Mouse (Mus musculus) liver, embryonic 15.5 days (tissue): ENCODE results near the gene Ctnnbip1. TPM values are rescaled to one million over a fixed set of nuclear protein-coding genes. Genes with fewer than 3 reads are reported as not detected.

ENCODE experiments used
- ATAC-seq: fragments of 200-750 bp; cut with Nextera tagmentation; 2 replicates; pipeline ENCODE4 v1.8.0; 2017; ENCODE audit warnings: moderate number of reproducible peaks, mild to moderate bottlenecking, moderate library complexity; ENCODE audit not compliant: insufficient read depth
- H3K27ac ChIP-seq: fragments of 300-500 bp; sonication (generic); replicated peaks from 2 replicates; pipeline ENCODE4 v1.5.1; 2015; ENCODE audit warnings: mild to moderate bottlenecking, inconsistent platforms
- H3K27me3 ChIP-seq: fragments of 300-500 bp; sonication (generic); 2 replicates; pipeline ENCODE4 v1.6.1; 2015; ENCODE audit warnings: mild to moderate bottlenecking, inconsistent platforms
- H3K36me3 ChIP-seq: fragments of 300-500 bp; sonication (generic); replicated peaks from 2 replicates; pipeline ENCODE4 v1.6.1; 2015; ENCODE audit warnings: moderate library complexity, mild to moderate bottlenecking, inconsistent platforms
- H3K4me1 ChIP-seq: fragments of 300-500 bp; sonication (generic); replicated peaks from 2 replicates; pipeline ENCODE4 v1.6.1; 2015; ENCODE audit warnings: inconsistent platforms
- H3K4me2 ChIP-seq: fragments of 300-500 bp; sonication (generic); 2 replicates; pipeline ENCODE4 v1.6.1; 2015; ENCODE audit warnings: moderate library complexity, mild to moderate bottlenecking, inconsistent platforms
- H3K4me3 ChIP-seq: fragments of 300-500 bp; sonication (generic); replicated peaks from 2 replicates; pipeline ENCODE4 v1.5.1; 2015; ENCODE audit warnings: mild to moderate bottlenecking, inconsistent platforms
- H3K9ac ChIP-seq: fragments of 300-500 bp; sonication (generic); 2 replicates; pipeline ENCODE4 v1.6.1; 2015; ENCODE audit warnings: moderate library complexity, mild to moderate bottlenecking, inconsistent platforms
- H3K9me3 ChIP-seq: fragments of 300-500 bp; sonication (generic); replicated peaks from 2 replicates; pipeline ENCODE4 v1.6.1; 2016; ENCODE audit warnings: inconsistent platforms
- WGBS: fragments of 180-500 bp; shearing (Covaris S2); methylation state at CpG from one replicate; pipeline ENCODE4 v1.1.7; 2015; ENCODE audit warnings: mixed read lengths; ENCODE audit not compliant: insufficient replicate concordance; 5-methylcytosine and 5-hydroxymethylcytosine counted together
- polyA plus RNA-seq: library from polyadenylated mRNA; unstranded; fragments of >200 nt; fragmentation: Nextera tagmentation; extraction: Ambion mirVana; gene quantifications from 2 replicates; pipeline ENCODE4 v1.2.1, GENCODE M21; 2015

Ctnnbip1 gene
- polyA plus RNA-seq, 1 experiment from 2014 or later, result 6.9 TPM

- Histone ChIP-seq H3K4me3 (no peak overlapping the region), H3K4me2 (no peak overlapping the region), H3K9me3 (no peaks in the 10 kb centered on the region), H3K27ac (no peak overlapping the region), H3K9ac (no peak overlapping the region), H3K27me3 (no peaks in the 10 kb centered on the region), H3K4me1 (no peaks in the 10 kb centered on the region), H3K36me3 (peaks cover 55% of the 10 kb centered on the region)
- no peak for ATAC-seq
- 77% methylated on average over 2 of the region's 2 CpGs for WGBS
Observed at GRCm38 (mm10) chr4:149496612-149497011, 21.4 kb upstream of the Ctnnbip1 start.

GRCm38 (mm10) chr4:149498901-149499300 is 19.1 kb upstream of the Ctnnbip1 start:
- no peaks in the 10 kb centered on the region for H3K27me3 ChIP-seq
- ATAC-seq, result no peak
- no peak overlapping the region for H3K4me2 ChIP-seq
- no peak overlapping the region for H3K4me3 ChIP-seq
- no peak overlapping the region for H3K9ac ChIP-seq
- WGBS, result 67% methylated on average over 8 of the region's 8 CpGs
- no peaks in the 10 kb centered on the region for H3K4me1 ChIP-seq
- H3K9me3 ChIP-seq, result no peaks in the 10 kb centered on the region
- H3K27ac ChIP-seq, result no peak overlapping the region
- peaks cover 44% of the 10 kb centered on the region for H3K36me3 ChIP-seq

DNA sequence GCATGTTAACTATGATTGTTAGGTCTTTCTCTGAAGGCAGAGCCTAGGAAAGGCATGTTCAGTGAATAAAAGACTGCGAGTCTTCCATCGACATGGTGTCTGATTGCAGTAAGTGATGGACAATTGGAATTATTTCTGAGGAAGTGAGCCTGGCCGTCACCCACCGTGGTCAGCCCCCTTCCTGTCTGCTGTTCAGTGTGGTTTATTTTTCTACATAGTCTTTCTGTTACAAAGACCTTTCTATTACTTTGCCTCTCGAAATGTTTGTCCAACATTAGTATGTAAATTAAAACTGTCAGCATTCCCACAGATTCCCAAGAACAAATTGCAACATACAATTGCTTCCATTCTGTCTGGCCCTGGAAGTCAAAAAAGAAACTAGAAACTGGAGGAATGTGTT is 18.2 kb upstream of the Ctnnbip1 start:
- Histone ChIP-seq H3K27ac (no peak overlapping the region), H3K9ac (no peak overlapping the region), H3K36me3 (peaks cover 35% of the 10 kb centered on the region), H3K4me2 (no peak overlapping the region), H3K9me3 (no peaks in the 10 kb centered on the region), H3K27me3 (no peaks in the 10 kb centered on the region), H3K4me1 (no peaks in the 10 kb centered on the region), H3K4me3 (no peak overlapping the region)
- ATAC-seq, result no peak
- 37% methylated on average over 5 of the region's 5 CpGs for WGBS

DNA sequence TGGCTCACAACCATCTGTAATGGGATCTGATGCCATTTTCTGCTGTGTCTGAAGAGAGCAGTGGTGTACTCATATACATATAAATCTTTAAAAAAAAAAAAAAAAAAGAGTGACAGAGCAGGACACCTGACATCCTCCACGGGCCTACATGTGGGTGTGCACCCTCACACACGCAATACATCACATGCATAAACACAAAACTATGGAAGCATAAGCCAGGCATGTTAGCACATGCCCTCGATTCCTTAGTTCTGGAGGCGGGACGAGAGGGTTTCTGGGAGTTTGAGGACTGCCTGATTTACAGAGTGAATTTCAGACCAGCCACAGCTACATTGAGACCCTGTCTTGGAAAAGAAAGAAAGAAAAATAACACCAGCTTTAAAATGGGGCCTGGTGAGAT is 13.7 kb upstream of the Ctnnbip1 start:
- no peak overlapping the region for H3K9ac ChIP-seq
- H3K4me1 ChIP-seq, result no peaks in the 10 kb centered on the region
- H3K36me3 ChIP-seq, result 0 out of 2 replicates have a peak, but pooled peaks cover 9% of the 10 kb centered on the region
- no peak overlapping the region for H3K4me2 ChIP-seq
- 65% methylated on average over 5 of the region's 5 CpGs for WGBS
- no peak overlapping the region for H3K4me3 ChIP-seq
- ATAC-seq, result no peak
- H3K27ac ChIP-seq, result no peak overlapping the region; the same call in 1 of the 2 replicates
- H3K9me3 ChIP-seq, result no peaks in the 10 kb centered on the region
- no peaks in the 10 kb centered on the region for H3K27me3 ChIP-seq

DNA sequence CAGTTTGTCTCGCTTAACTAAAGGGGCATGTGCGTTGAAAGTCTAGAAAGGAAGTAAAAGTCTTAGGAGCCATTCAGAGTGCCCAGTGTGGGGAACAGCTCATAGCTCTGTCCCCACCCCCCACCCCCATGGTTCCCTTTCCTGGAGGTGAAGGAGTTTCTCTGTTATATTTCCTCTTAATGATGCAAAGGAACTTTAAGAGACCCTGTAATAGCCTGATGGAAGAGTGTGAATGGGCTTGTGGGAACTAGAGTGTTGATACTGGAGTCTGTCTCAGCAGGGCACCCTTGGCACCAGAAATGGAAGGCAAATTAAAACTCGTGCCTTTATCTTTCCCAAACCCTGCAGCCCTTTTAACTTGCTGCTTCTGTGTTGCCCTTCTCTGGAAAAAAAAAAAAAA is 13.2 kb upstream of the Ctnnbip1 start:
- Histone ChIP-seq H3K4me2 (no peak overlapping the region), H3K9ac (no peak overlapping the region), H3K27ac (no peak overlapping the region), H3K27me3 (no peaks in the 10 kb centered on the region), H3K36me3 (0 out of 2 replicates have a peak, but pooled peaks cover 9% of the 10 kb centered on the region), H3K4me3 (no peak overlapping the region), H3K4me1 (no peaks in the 10 kb centered on the region), H3K9me3 (no peaks in the 10 kb centered on the region)
- ATAC-seq, result no peak
- WGBS, result 17% methylated on average over 3 of the region's 3 CpGs

GRCm38 (mm10) chr4:149505261-149505967 is 12.6 kb upstream of the Ctnnbip1 start:
- Histone ChIP-seq H3K9ac (no peak overlapping the region), H3K27ac (no peak overlapping the region), H3K4me2 (no peak overlapping the region), H3K36me3 (0 out of 2 replicates have a peak, but pooled peaks cover 4% of the 10 kb centered on the region), H3K4me1 (no peaks in the 10 kb centered on the region), H3K9me3 (no peaks in the 10 kb centered on the region), H3K27me3 (no peaks in the 10 kb centered on the region), H3K4me3 (no peak overlapping the region)
- no peak for ATAC-seq
- 59% methylated on average over 14 of the region's 15 CpGs for WGBS

DNA sequence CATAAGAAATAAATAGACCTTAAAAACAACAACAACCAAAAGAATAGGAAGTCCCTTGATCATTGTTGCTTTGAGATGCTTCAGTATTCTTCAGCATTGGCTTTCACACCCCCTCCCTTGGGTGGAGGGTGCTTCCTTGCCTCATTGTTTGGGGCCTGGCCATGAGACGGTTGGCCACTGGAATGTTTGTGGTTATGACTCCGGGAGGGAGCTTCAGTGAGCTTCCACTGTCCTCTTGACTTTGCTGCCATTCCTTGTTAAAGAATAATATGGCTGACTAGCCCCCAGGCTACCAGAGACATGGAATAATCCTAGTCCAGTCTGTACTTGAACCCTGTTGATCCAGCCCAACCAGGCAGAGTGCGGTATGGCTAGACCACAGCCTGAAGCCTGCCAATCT is 11.1 kb upstream of the Ctnnbip1 start:
- H3K9ac ChIP-seq, result no peak overlapping the region
- H3K9me3 ChIP-seq, result no peaks in the 10 kb centered on the region
- no peaks in the 10 kb centered on the region for H3K36me3 ChIP-seq
- H3K27ac ChIP-seq, result no peak overlapping the region
- 0 out of 2 replicates have a peak, but pooled peaks cover 3% of the 10 kb centered on the region for H3K4me1 ChIP-seq
- no peak overlapping the region for H3K4me3 ChIP-seq
- no peak for ATAC-seq
- no peak overlapping the region for H3K4me2 ChIP-seq
- WGBS, result 46% methylated on average over 3 of the region's 3 CpGs
- no peaks in the 10 kb centered on the region for H3K27me3 ChIP-seq

- Histone ChIP-seq H3K9me3 (no peaks in the 10 kb centered on the region), H3K27ac (no peak overlapping the region), H3K27me3 (no peaks in the 10 kb centered on the region), H3K4me2 (no peak overlapping the region), H3K36me3 (no peaks in the 10 kb centered on the region), H3K4me3 (no peak overlapping the region), H3K4me1 (0 out of 2 replicates have a peak, but pooled peaks cover 3% of the 10 kb centered on the region), H3K9ac (no peak overlapping the region)
- ATAC-seq, result no peak
- WGBS, result 45% methylated on average over 6 of the region's 6 CpGs
Observed at GRCm38 (mm10) chr4:149511221-149511646, 6.8 kb upstream of the Ctnnbip1 start.

GRCm38 (mm10) chr4:149512072-149512471 is 6.0 kb upstream of the Ctnnbip1 start:
- ATAC-seq, result no peak
- H3K27ac ChIP-seq, result no peak overlapping the region
- no peaks in the 10 kb centered on the region for H3K36me3 ChIP-seq
- H3K4me3 ChIP-seq, result no peak overlapping the region
- 74% methylated on average over 7 of the region's 7 CpGs for WGBS
- no peak overlapping the region for H3K9ac ChIP-seq
- no peaks in the 10 kb centered on the region for H3K27me3 ChIP-seq
- no peak overlapping the region for H3K4me2 ChIP-seq
- 0 out of 2 replicates have a peak, but pooled peaks cover 3% of the 10 kb centered on the region for H3K4me1 ChIP-seq
- H3K9me3 ChIP-seq, result no peaks in the 10 kb centered on the region

- Histone ChIP-seq H3K36me3 (no peaks in the 10 kb centered on the region), H3K4me1 (peaks cover 24% of the 10 kb centered on the region)
- 85% methylated on average over 5 of the region's 5 CpGs for WGBS
Observed at GRCm38 (mm10) chr4:149515706-149516105, 2.3 kb upstream of the Ctnnbip1 start.

DNA sequence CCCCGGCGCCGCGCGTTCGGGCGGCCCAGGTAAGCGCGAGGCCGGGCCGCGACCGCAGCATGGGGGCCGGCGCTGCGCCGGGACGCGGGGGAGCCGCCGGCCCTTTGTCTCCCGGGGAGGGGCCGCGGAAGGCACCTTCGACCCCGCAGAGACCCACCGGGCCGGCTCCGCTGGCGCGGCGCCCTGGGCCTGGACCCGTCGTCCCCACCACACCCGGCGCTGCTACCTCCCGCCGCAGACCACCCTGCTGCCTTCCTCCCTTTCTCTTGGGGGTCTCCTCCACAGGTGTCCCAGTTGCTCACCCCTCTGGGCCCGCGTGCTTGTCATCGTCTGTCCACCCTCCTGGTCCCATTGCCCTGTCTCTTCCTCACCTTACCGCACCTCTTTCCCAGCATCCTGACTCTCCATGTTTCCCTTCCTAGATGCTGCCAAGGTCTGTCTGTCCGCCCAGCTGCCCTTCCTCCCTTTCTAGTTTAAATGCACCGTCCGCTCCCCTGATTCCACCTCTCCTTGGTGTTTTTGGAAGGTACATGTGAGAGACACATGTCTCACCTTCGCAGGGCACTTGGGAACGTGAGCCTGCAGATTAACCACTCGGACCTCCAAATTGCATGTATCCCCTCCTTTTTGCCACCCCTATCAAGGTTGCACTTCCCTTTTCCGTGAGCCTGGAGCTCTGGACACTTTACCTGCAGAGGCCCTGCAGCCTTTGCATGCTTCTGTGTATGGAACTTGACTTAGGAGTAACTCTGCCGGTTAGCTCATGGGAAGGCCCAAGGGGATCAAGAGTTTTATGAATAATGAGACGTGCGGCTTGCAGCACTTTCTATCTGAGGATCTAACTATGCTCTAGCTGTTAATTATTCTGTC is 550 bp downstream of the Ctnnbip1 start:
- H3K27ac ChIP-seq, result no peak overlapping the region

More at GRCm38 (mm10) chr4:149515706-149516105, 2.3 kb upstream of the Ctnnbip1 start:
- Histone ChIP-seq H3K27ac (no peak overlapping the region), H3K27me3 (peaks cover 15% of the 10 kb centered on the region), H3K4me2 (no peak overlapping the region), H3K9ac (no peak overlapping the region), H3K9me3 (no peaks in the 10 kb centered on the region), H3K4me3 (no peak overlapping the region)
- no peak for ATAC-seq

More for the DNA sequence above, 550 bp downstream of the Ctnnbip1 start:
- peak overlapping the region; percentile 95 for H3K4me2 ChIP-seq
- H3K27me3 ChIP-seq, result peaks cover 22% of the 10 kb centered on the region
- ATAC-seq, result no peak
- H3K9ac ChIP-seq, result peak overlapping the region; percentile 66
- H3K4me3 ChIP-seq, result peak overlapping the region; percentile 67
- peaks cover 28% of the 10 kb centered on the region for H3K4me1 ChIP-seq
- no peaks in the 10 kb centered on the region for H3K36me3 ChIP-seq
- no peaks in the 10 kb centered on the region for H3K9me3 ChIP-seq
- WGBS, result 8% methylated on average over 39 of the region's 52 CpGs
